Mouse (Mus musculus): ENCODE measurements around the gene Pde1c.

- TF ChIP-seq POLR2A (IDR thresholded peaks at IDR 0.05; ENCODE audit: control insufficient read depth, low read depth, low read length) (no peak), CTCF (IDR thresholded peaks at IDR 0.05; ENCODE audit: control insufficient read depth, insufficient read depth, insufficient replicate concordance, low read depth, low read length) (no peak)
Measured at GRCm38 (mm10) chr6:56322799-56323198, 246.1 kb downstream of the Pde1c start.
